Mouse (Mus musculus): ENCODE results near the gene Ifna14. TPM values are rescaled to one million over a fixed set of nuclear protein-coding genes. Genes with fewer than 3 reads are reported as not detected.

The Ifna14 gene
- polyA plus RNA-seq, 1 experiment, result not detected

DNA sequence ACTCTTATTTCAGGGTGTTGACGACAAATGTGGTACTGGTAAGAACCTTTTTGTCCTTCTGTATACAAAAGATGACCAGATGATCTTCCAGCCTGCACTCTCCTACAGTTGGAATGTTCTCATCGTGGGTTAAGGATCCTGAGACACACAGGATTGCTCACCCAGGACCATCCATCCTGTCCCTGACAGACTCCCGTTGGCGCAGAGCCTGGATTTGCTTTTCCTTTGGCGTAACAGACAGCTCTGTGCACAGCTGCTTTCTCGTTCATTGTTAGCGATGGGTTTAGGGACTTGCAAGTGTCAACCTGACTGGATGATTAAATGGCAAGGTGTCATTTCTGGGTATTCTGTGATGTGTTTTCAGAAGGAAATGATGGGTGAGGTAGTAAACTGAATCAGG lies 35.0 kb downstream of the Ifna14 start:
- Histone ChIP-seq H3K9me3 (ENCODE audit: control insufficient read depth, low read length) (no peaks in the 10 kb centered on the region), H3K4me3 (replicated peaks) (no peak overlapping the region), H3K4me1 (ENCODE audit: control insufficient read depth) (peaks cover 41% of the 10 kb centered on the region), H3K36me3 (ENCODE audit: control insufficient read depth) (no peaks in the 10 kb centered on the region), H3K27me3 (ENCODE audit: control insufficient read depth) (no peaks in the 10 kb centered on the region)
- TF ChIP-seq GATA1 (IDR thresholded peaks at IDR 0.05; ENCODE audit: low read length), result no peak
- no peak for TF ChIP-seq TAL1 (IDR thresholded peaks at IDR 0.05; ENCODE audit: low read length)

DNA sequence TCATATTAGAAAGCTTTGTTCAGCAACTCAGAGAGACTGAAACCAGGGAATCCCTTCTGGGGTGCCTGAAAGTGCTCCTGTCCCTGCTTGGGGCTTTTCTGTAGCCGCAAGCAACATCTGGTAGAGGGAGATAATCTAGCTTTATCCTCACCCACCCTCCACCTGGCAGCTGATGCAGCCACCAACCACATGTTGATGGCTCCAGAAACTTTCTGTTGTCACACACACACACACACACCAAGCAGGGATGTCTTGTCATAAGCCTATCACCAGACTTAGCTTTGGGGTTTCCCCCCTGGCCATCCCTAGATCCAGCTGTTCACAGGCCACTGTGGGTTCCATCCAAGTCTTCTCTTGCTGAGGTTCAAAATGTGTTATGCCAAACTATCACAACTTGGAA lies 35.9 kb downstream of the Ifna14 start:
- no peaks in the 10 kb centered on the region for H3K27me3 ChIP-seq (ENCODE audit: control insufficient read depth)
- H3K9me3 ChIP-seq (ENCODE audit: control insufficient read depth, low read length), result no peaks in the 10 kb centered on the region
- H3K36me3 ChIP-seq (ENCODE audit: control insufficient read depth), result no peaks in the 10 kb centered on the region
- no peak overlapping the region for H3K4me3 ChIP-seq (replicated peaks)
- TF ChIP-seq GATA1 (IDR thresholded peaks at IDR 0.05; ENCODE audit: low read length) (peak; percentile 37; the same call in 1 of the 2 replicates), TAL1 (IDR thresholded peaks at IDR 0.05; ENCODE audit: low read length) (peak; percentile 75)
- H3K4me1 ChIP-seq (ENCODE audit: control insufficient read depth), result peaks cover 41% of the 10 kb centered on the region

DNA sequence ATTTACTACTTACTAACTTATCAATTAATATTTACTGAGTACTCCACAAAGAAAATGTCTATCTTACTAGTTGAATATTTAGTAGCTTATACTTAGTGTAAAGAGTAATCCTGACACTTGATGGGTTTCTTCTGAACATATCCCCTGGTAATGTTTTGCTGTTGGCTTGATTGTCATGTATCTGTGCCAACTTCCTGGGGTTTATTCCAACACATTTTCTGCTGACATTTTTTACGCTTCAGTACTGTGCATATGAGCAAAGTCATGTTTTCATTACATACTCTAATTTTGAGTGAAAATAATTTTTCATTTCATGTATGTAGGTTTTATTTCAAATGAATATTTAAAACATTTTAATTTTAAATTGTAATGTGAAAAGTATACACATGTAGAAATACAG lies 36.7 kb downstream of the Ifna14 start:
- no peak overlapping the region for H3K4me3 ChIP-seq (replicated peaks)
- no peaks in the 10 kb centered on the region for H3K9me3 ChIP-seq (ENCODE audit: control insufficient read depth, low read length)
- no peaks in the 10 kb centered on the region for H3K27me3 ChIP-seq (ENCODE audit: control insufficient read depth)
- peaks cover 41% of the 10 kb centered on the region for H3K4me1 ChIP-seq (ENCODE audit: control insufficient read depth)
- no peak for TF ChIP-seq GATA1 (IDR thresholded peaks at IDR 0.05; ENCODE audit: low read length)
- no peak for TF ChIP-seq TAL1 (IDR thresholded peaks at IDR 0.05; ENCODE audit: low read length)
- H3K36me3 ChIP-seq (ENCODE audit: control insufficient read depth), result no peaks in the 10 kb centered on the region

DNA sequence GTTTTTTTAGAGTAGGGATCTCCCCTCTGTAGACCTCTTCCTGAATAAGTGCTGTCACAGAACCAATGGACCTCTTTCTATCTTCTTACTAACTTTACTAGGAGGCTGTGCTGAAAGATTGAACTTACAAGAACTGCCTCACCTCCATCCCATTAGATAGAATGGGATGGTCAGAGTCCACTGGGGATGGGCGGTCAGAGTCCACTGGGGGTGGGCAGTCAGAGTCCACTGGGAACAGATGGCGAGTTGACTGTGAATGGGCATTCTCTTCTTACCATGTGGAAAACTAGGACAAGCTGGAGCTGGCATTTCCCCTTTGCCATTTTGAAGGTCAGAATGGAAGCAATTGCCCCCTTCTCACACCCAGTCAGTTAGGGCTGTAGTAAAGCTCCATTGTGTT lies 38.1 kb downstream of the Ifna14 start:
- Histone ChIP-seq H3K9me3 (ENCODE audit: control insufficient read depth, low read length) (no peaks in the 10 kb centered on the region), H3K4me3 (replicated peaks) (no peak overlapping the region), H3K27me3 (ENCODE audit: control insufficient read depth) (no peaks in the 10 kb centered on the region), H3K4me1 (ENCODE audit: control insufficient read depth) (peaks cover 39% of the 10 kb centered on the region), H3K36me3 (ENCODE audit: control insufficient read depth) (no peaks in the 10 kb centered on the region)
- TF ChIP-seq TAL1 (IDR thresholded peaks at IDR 0.05; ENCODE audit: low read length) (no peak), GATA1 (IDR thresholded peaks at IDR 0.05; ENCODE audit: low read length) (no peak)

DNA sequence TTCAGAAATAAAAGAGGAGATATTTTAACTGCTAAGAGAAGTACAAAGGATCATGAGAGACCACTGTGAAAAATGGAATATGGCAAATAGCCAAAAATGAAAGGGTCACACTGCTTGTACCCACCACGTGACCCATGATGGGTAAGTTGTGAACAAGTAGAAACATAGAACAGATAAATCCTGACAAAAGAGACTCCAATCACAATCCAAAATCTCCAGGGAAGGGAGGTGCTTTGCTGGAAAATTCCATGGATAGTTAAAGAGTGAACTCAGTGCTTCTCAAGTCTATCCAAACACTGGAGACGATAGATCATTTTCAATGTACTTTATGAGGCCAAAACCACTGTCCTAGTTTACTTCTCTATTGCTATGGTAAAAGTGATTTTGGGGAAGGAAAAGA lies 40.7 kb downstream of the Ifna14 start:
- Histone ChIP-seq H3K4me3 (replicated peaks) (no peak overlapping the region), H3K9me3 (ENCODE audit: control insufficient read depth, low read length) (no peaks in the 10 kb centered on the region), H3K27me3 (ENCODE audit: control insufficient read depth) (no peaks in the 10 kb centered on the region), H3K36me3 (ENCODE audit: control insufficient read depth) (no peaks in the 10 kb centered on the region), H3K4me1 (ENCODE audit: control insufficient read depth) (peaks cover 28% of the 10 kb centered on the region)
- TF ChIP-seq GATA1 (IDR thresholded peaks at IDR 0.05; ENCODE audit: low read length) (no peak), TAL1 (IDR thresholded peaks at IDR 0.05; ENCODE audit: low read length) (no peak)

DNA sequence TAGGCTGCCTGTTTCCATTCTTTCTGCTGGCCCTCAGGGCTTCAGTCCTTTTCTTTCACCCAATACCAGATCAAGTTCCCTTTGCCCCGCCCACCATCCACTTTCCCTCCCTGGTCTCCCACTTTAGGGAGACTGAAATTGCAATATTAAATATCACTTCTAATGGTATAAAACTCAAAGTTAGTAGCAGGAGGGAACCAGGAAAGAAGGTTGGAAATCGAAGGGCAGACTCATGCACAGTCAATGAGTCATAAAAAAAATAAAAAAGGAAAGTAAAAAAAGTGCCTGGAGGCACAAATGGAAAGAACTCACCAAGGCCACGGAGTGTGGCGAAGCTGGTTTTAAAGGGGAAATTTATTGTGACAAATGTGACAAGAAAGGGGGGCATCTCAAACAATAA lies 41.3 kb downstream of the Ifna14 start:
- H3K9me3 ChIP-seq (ENCODE audit: control insufficient read depth, low read length), result no peaks in the 10 kb centered on the region
- peaks cover 25% of the 10 kb centered on the region for H3K4me1 ChIP-seq (ENCODE audit: control insufficient read depth)
- H3K27me3 ChIP-seq (ENCODE audit: control insufficient read depth), result no peaks in the 10 kb centered on the region
- H3K4me3 ChIP-seq (replicated peaks), result no peak overlapping the region
- no peaks in the 10 kb centered on the region for H3K36me3 ChIP-seq (ENCODE audit: control insufficient read depth)
- no peak for TF ChIP-seq GATA1 (IDR thresholded peaks at IDR 0.05; ENCODE audit: low read length)
- no peak for TF ChIP-seq TAL1 (IDR thresholded peaks at IDR 0.05; ENCODE audit: low read length)

DNA sequence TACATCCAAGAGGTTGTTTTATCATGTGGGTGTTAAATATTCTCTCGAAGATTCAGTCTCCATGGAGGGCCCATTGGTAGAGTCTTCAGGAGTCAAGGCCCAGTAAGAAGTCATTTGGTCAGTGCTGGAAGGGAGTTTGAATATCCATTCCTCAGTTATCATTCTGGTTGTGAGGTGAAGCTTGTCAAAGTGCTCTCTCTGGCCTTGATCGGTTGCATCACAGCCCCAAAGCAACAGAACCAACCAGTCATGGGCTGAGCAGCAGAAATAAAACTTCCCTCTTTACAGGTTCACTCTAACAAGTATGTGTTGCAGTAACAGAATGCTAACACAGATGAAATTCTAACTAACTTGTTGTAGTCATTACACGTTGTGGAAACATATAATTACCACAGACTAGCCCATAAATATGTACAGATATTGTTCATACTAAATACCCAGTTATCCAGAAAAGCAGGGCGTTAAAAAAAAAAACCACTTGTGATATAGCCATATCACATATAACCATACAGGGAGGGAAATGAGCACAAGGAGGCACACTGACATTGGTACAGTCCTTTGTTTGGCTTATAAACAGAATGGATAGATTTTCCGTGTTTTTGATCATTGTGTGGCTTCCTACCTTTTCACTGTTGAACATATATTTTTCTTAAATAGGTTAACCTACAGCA lies 45.1 kb downstream of the Ifna14 start:
- Histone ChIP-seq H3K4me1 (ENCODE audit: control insufficient read depth) (peaks cover 13% of the 10 kb centered on the region), H3K36me3 (ENCODE audit: control insufficient read depth) (no peaks in the 10 kb centered on the region), H3K9me3 (ENCODE audit: control insufficient read depth, low read length) (no peaks in the 10 kb centered on the region), H3K4me3 (replicated peaks) (no peak overlapping the region), H3K27me3 (ENCODE audit: control insufficient read depth) (no peaks in the 10 kb centered on the region)
- TF ChIP-seq GATA1 (IDR thresholded peaks at IDR 0.05; ENCODE audit: low read length) (no peak), TAL1 (IDR thresholded peaks at IDR 0.05; ENCODE audit: low read length) (no peak)

DNA sequence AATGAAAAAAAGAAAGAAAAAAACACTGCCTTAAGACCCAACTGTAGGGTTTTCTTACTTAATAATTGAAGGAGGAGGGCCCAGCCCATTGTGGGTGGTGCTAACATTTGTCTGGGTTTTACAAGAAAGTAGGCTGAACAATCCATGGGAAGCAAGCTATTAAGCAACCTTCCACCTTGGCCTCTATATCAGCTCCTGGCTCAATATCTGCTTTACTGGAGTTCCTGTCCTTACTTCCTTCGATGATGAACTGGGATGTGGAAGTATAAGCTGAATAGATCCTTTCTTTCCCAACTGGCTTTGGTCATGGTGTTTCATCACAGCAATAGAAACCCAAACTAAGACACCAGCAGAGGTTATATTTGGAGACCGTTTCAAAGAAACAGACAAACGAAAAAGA lies 46.2 kb downstream of the Ifna14 start:
- peaks cover 13% of the 10 kb centered on the region for H3K4me1 ChIP-seq (ENCODE audit: control insufficient read depth)

DNA sequence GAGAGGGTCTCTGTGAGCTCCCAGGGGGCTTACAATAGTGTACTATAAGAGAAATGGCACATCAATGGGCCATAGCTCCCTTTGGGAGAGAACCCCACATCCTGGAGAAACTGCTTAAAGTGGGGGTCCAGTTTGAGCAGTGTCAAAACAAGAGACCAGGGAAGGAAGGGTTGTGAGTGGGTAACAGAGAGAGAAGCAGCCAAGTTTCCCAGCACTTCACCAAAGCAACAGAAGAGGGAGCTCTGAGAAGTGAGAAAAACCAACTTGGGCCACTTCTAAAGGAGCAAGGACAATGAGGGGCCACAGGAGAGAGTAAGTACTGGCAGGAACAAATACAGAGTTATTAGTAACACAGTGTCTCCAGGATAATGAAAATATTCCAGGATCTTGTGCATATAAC lies 48.4 kb downstream of the Ifna14 start:
- no peaks in the 10 kb centered on the region for H3K36me3 ChIP-seq (ENCODE audit: control insufficient read depth)
- H3K9me3 ChIP-seq (ENCODE audit: control insufficient read depth, low read length), result no peaks in the 10 kb centered on the region
- TF ChIP-seq GATA1 (IDR thresholded peaks at IDR 0.05; ENCODE audit: low read length) (no peak), TAL1 (IDR thresholded peaks at IDR 0.05; ENCODE audit: low read length) (no peak)
- H3K27me3 ChIP-seq (ENCODE audit: control insufficient read depth), result no peaks in the 10 kb centered on the region
- peaks cover 13% of the 10 kb centered on the region for H3K4me1 ChIP-seq (ENCODE audit: control insufficient read depth)
- no peak overlapping the region for H3K4me3 ChIP-seq (replicated peaks)

More for the DNA sequence above, 46.2 kb downstream of the Ifna14 start:
- TF ChIP-seq TAL1 (IDR thresholded peaks at IDR 0.05; ENCODE audit: low read length) (no peak), GATA1 (IDR thresholded peaks at IDR 0.05; ENCODE audit: low read length) (no peak)
- Histone ChIP-seq H3K9me3 (ENCODE audit: control insufficient read depth, low read length) (no peaks in the 10 kb centered on the region), H3K27me3 (ENCODE audit: control insufficient read depth) (no peaks in the 10 kb centered on the region), H3K36me3 (ENCODE audit: control insufficient read depth) (no peaks in the 10 kb centered on the region), H3K4me3 (replicated peaks) (no peak overlapping the region)

DNA sequence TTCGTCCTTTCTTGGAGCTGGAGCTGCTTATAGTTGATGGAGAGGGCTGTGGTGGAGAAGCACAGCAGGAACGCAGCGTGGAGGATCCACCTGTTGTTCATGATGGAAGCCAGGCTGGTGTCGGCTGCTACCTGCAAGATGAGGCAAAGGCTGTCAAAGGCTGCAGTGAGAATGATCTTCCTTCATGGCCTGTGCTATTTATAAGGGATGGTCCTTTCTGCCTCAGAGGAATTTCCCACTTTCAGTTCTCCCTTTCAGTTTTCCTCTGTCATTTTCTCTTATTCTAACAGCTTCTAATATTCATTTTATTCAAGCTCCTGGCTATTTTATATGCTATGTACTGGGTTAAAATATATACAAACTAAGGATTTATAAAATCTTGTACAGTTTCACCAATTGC lies 48.9 kb downstream of the Ifna14 start, which contains the start of gene Ifnb1:
Ifnb1 (minus strand) TSS at position 101 of the 400 bp plus-strand sequence.
- Histone ChIP-seq H3K27me3 (ENCODE audit: control insufficient read depth) (no peaks in the 10 kb centered on the region), H3K4me1 (ENCODE audit: control insufficient read depth) (peaks cover 13% of the 10 kb centered on the region), H3K9me3 (ENCODE audit: control insufficient read depth, low read length) (no peaks in the 10 kb centered on the region), H3K36me3 (ENCODE audit: control insufficient read depth) (no peaks in the 10 kb centered on the region), H3K4me3 (replicated peaks) (no peak within 1 kb of the TSS)
- TF ChIP-seq TAL1 (IDR thresholded peaks at IDR 0.05; ENCODE audit: low read length) (no peak), GATA1 (IDR thresholded peaks at IDR 0.05; ENCODE audit: low read length) (no peak)

Other genes starting within 250 kb of the Ifna14 start
- gene Hacd4, start 132.9 kb downstream of the Ifna14 start, polyA plus RNA-seq (2012), result 0.01 TPM in 1 of 2 replicates, not detected in the other
- gene Ifnb1, start 49.0 kb downstream of the Ifna14 start, polyA plus RNA-seq (2012), result not detected in 2 replicates
- not detected in 2 replicates for gene Ifna15, start 13.6 kb downstream of the Ifna14 start, polyA plus RNA-seq (2012)
- gene Ifna9, start 20.6 kb upstream of the Ifna14 start, polyA plus RNA-seq (2012), result not detected in 2 replicates
- gene Ifna12, start 31.6 kb upstream of the Ifna14 start, polyA plus RNA-seq (2012), result not detected in 2 replicates
- gene C87499, start 62.6 kb upstream of the Ifna14 start, polyA plus RNA-seq (2012), result 0.03 TPM in 1 of 2 replicates, not detected in the other
- not detected in 2 replicates for gene Ifna13, start 72.7 kb upstream of the Ifna14 start, polyA plus RNA-seq (2012)
- gene Ifna16, start 105.1 kb upstream of the Ifna14 start, polyA plus RNA-seq (2012), result not detected in 2 replicates
- gene Ifna2, start 112.1 kb upstream of the Ifna14 start, polyA plus RNA-seq (2012), result not detected in 2 replicates
- not detected in 2 replicates for gene Ifnab, start 119.6 kb upstream of the Ifna14 start, polyA plus RNA-seq (2012)
- gene Gm26566, start 150.0 kb upstream of the Ifna14 start, polyA plus RNA-seq (2012), result 0.03 and 0.05 TPM in 2 replicates
- 0.08 and 0.10 TPM in 2 replicates for gene Klhl9, start 150.7 kb upstream of the Ifna14 start, polyA plus RNA-seq (2012)
- gene Gm13271, start 183.1 kb upstream of the Ifna14 start, polyA plus RNA-seq (2012), result not detected in 2 replicates
- not detected in 2 replicates for gene Gm13283, start 188.3 kb upstream of the Ifna14 start, polyA plus RNA-seq (2012)
- gene Gm13290, start 202.0 kb upstream of the Ifna14 start, polyA plus RNA-seq (2012), result not detected in 2 replicates
- gene Gm13289, start 205.1 kb upstream of the Ifna14 start, polyA plus RNA-seq (2012), result not detected in 2 replicates
- gene Gm13272, start 208.1 kb upstream of the Ifna14 start, polyA plus RNA-seq (2012), result not detected in 2 replicates
- gene Ifnz, start 210.3 kb upstream of the Ifna14 start, polyA plus RNA-seq (2012), result not detected in 2 replicates
- not detected in 2 replicates for gene Gm13276, start 213.9 kb upstream of the Ifna14 start, polyA plus RNA-seq (2012)
- not detected in 2 replicates for gene Gm13277, start 216.8 kb upstream of the Ifna14 start, polyA plus RNA-seq (2012)
- gene Gm13278, start 219.8 kb upstream of the Ifna14 start, polyA plus RNA-seq (2012), result not detected in 2 replicates
- gene Gm13275, start 222.7 kb upstream of the Ifna14 start, polyA plus RNA-seq (2012), result not detected in 2 replicates
- gene Gm13279, start 225.6 kb upstream of the Ifna14 start, polyA plus RNA-seq (2012), result not detected in 2 replicates
- gene Gm13285, start 227.9 kb upstream of the Ifna14 start, polyA plus RNA-seq (2012), result not detected in 2 replicates
- gene Gm13287, start 231.5 kb upstream of the Ifna14 start, polyA plus RNA-seq (2012), result not detected in 2 replicates
- gene Gm13288, start 233.7 kb upstream of the Ifna14 start, polyA plus RNA-seq (2012), result not detected in 2 replicates
- not detected in 2 replicates for gene Ifna7, start 244.4 kb upstream of the Ifna14 start, polyA plus RNA-seq (2012)
- gene Ifna11, start 248.2 kb upstream of the Ifna14 start, polyA plus RNA-seq (2012), result not detected in 2 replicates

All from erythroblast, embryonic 14.5 days (primary cell).